Mouse (Mus musculus): Measurements from ENCODE around the gene Col15a1.

Col15a1 gene

DNA sequence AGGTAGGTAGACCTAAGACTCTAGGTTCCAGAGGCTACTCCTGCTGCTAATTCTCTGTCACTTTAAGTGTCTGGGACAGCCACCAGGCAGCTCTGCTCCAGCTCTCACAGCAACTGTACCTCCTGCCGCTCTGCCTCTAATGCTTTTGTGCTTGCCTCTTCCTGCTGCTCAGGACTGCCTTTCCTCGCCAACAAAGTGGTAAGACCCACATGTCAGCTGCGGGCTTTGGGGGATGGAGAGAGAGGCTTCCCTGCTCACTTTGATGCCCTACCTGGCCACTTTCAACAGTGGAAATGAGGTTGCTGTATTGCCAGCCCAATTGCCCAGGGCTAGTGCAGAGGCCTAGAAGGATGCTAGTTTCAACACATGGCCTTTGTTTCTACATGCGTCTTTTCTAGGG lies 80.3 kb downstream of the Col15a1 start:
- CTCF ChIA-PET = no interaction called here
- POLR2A ChIA-PET = no interaction called here

DNA sequence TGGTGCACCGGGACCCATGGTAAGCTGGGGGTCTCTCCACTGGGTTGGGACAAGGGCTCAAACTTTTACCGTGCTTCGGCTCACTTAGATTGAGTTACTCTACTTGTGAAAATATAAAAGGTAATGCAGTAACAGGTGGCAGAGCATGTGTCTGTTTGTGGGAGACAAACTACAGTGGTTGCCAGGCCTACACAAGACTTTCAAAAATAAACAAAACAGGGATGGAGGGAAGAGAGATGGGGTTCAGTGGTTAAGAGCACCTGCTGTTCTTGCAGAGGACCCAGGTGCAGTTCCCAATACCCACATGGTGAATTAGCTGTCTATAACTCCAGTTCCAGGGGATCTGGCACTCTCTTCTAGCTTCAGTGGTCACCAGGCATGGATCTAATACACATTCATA lies 81.6 kb downstream of the Col15a1 start:
- CTCF ChIA-PET = no interaction called here
- POLR2A ChIA-PET = no interaction called here

DNA sequence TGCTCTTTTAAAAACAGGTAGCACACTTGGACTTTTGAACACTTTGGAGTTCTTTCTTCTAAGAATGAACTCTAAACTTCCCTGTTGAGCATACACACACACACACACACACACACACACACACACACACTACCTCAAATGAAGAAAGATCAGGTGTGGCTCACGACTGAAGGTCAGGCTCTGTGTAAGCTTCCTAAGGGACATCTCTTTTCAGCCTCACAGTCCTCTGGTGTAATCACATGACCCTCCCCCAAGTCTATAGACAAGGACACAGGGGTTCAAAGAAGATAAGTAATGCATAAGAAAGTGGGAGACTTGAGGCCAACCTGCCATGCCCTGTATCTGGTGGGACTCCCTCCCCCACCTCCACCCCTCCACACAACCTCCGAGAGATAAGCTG lies 82.5 kb downstream of the Col15a1 start:
- ChIA-PET CTCF (no interaction called here), POLR2A (no interaction called here)

DNA sequence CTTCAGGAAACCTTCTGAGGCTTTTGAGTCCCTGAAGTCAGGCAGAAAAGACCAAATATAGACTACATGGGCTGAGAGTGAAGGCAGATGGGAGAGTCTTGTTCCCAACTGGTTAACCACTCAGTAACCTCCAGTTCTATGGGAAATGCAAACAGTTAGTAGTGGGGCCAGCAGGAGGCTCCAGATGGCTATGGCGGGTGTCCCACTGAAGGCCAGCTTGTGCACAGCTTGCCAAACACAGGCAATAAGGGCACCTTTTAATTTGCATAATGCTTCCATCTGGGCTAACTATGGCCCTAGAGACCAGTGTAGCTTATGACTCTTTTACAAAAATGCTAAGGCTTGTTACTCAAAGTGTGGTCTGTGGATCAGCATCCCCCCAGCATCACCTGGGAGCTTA lies 83.1 kb downstream of the Col15a1 start:
- CTCF ChIA-PET = no interaction called here

DNA sequence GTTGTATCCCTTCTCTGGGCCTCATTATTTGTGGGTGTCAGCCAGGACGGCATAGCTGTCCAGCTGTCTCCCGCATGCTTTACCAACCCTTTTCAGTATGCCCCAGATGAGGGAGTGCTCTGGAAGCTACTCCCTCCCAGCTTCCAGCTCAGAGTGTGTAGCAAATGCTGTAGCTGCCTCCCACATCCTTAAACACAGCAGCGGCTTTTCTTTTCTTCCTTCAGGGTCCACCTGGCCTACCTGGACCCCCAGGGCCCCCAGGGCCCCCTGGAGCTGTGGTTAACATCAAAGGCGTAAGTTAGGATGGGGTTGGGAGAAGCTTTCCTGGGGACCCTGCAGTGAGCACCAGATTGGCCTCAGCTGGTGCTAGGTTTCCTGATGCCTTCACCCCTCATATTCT lies 85.0 kb downstream of the Col15a1 start:
- POLR2A ChIA-PET = no interaction called here
- CTCF ChIA-PET = interaction anchor here in 1 of 4 experiments (1.1 kb wide), 1 partner anchor 37 kb away, joined by 3 read pairs; no protein-coding TSS in a partner anchor

More for the DNA sequence above, 83.1 kb downstream of the Col15a1 start:
- POLR2A ChIA-PET = no interaction called here

DNA sequence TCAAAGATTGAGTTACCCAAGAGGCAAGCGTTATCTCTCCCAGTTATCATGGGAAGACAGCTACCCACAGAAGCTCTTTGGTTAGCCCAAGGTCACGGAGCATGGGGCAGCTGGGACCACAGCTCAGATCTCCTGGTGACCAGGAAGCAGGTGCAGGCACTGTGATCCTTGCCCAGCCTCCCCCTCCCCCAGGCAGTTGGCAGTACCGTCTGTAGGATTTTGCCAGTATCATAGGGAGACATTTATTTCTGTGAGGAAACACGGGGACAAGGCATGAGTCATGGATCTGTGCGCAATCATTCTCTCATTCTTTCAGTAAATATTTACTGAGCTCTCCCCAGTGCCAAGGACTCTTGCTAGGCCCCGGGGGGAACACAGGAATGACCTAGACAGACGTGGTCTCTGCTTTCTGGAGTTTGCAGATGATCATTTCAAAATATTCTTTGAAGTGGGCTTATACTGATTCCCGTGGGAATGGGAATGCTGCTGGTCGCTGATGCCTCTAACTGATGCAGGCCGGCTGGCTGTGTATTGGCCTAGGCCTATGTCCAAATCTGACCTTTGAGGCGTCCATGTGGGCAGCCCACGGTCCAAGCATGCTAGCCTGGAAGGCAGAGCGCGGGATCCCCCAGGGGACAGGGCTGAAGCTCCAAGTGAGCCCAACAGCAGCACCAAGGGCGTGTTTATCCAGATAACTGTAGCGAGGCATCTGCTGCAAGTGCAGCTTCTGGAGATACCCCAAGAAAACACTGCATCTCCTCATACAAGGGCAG lies 86.0 kb downstream of the Col15a1 start:
- CTCF ChIA-PET = interaction anchor here in 2 of 4 experiments (0.5 to 1.1 kb wide), 2 partner anchors 38 to 208 kb away, joined by 3 to 4 read pairs; no protein-coding TSS in a partner anchor

DNA sequence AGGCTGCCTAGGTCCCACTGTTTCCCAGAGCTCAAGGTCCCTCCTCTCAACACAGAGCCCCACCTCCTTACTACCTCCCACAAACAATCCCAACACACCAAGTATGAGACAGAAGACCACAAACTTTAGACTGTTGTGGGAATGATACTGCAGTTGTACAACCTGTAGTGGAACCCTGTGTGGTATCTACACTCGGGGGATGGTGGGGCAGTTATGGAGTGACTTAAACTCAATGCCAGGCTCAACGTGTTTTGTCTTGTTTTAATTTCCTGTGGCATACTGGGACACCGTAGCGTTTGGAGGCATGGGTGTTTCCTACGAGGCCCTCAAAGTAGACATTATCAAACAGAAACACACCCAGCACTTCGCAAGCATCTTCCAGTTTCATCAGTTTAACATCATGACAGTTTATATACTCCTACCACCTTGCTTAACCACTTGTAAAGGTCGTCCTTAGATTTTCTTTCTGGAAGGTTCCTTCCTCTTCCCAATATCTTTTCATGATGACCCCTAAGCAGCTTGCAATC lies 86.6 kb downstream of the Col15a1 start:
- POLR2A ChIA-PET = interaction anchor here in 1 of 4 experiments (0.6 kb wide), 1 partner anchor 840 kb away, joined by 3 read pairs; no protein-coding TSS in a partner anchor

More for the DNA sequence above, 86.0 kb downstream of the Col15a1 start:
- POLR2A ChIA-PET = interaction anchor here in 1 of 4 experiments (0.6 kb wide), 1 partner anchor 839 kb away, joined by 3 read pairs; no protein-coding TSS in a partner anchor

DNA sequence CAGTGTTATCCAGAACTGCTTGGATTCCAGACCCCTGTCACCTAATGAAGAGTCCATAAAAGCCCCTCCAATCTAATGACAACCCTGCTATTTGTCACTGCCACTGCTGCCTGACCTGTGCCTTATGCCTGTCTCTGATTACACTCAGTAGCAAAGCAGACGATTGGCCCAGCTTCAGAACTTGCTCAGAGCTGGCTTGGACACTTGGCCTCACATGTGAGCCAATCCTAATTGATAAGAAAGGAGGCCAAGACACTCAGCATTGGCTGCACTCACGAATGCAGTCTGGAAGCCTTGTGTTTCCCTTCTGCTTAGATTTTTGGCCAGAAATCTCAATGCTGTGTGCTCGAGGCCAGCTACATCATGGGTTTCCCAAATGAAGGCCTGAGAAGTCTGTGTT lies 87.6 kb downstream of the Col15a1 start:
- POLR2A ChIA-PET = no interaction called here
- CTCF ChIA-PET = no interaction called here

More for the DNA sequence above, 86.6 kb downstream of the Col15a1 start:
- CTCF ChIA-PET = no interaction called here

DNA sequence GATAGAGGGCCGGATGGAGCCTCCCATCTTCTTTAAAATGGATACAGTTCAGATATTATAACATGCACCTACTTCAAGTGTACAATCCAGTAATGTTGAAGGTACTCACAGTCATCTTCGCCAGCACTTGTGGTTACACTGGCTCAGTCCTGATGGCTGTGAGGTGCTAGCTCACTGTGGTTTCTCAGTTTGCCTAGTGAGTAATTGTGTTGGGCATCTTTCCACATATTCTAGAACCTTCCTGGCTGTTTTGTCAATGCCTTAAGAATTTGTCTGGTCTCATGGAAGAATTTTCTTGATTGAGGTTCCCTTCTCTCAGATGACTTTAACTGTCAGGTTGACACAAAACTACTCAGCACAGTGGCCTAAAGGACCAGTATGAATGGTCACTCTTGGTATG lies 92.7 kb downstream of the Col15a1 start:
- ChIA-PET POLR2A (no interaction called here), CTCF (no interaction called here)

DNA sequence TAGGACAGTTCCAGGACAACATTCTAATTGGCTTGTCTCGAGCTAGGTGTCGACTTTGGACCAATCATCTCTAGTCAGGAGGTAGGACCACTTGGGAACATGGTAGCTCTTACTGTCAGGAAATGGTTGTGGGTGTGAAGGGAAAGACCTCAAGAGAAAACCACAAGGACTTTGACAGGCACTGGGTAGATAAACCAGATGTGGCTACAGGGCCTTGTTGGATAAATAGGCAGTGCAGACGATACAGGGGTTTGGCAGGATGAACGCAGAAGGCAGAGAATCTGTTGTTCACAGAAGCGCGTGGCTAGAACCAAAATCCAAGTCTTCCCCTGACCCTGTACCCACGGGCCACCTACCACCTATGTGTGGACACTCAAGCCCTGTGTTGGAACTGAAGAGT lies 94.6 kb downstream of the Col15a1 start:
- ChIA-PET POLR2A (no interaction called here), CTCF (interaction anchor here in 1 of 4 experiments (1.1 kb wide), 1 partner anchor 181 kb away, joined by 3 read pairs; no protein-coding TSS in a partner anchor)

DNA sequence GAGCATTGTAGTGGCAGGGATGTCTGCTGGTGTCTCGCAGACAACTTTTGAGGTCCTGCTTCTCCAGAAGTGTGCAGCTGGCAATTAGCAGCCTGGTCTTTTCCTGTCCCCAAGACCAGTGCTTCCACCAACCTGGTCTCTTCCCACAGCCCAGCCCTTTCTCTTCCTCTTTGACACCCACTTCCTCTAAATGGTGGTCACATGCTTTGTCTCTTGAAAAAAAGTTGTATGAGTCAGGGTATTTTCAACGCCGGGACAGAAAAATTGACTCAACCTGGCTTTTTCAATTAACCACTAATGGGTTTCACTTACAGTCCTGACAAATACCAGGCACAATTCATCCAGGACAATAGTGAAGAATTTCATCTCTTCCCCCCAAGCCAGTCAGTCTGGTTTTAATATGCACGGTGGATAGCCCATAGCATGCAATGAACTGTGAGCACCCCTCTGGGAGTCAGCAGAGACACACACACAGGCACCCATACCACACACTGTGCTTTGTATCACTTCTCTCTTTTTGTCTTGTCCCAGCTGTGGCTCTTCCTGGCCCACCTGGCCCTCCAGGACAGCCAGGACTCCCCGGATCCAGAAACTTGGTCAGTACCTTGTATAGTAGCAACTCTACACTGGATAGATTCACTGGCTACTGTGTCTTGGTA lies 95.5 kb downstream of the Col15a1 start:
- POLR2A ChIA-PET = no interaction called here

DNA sequence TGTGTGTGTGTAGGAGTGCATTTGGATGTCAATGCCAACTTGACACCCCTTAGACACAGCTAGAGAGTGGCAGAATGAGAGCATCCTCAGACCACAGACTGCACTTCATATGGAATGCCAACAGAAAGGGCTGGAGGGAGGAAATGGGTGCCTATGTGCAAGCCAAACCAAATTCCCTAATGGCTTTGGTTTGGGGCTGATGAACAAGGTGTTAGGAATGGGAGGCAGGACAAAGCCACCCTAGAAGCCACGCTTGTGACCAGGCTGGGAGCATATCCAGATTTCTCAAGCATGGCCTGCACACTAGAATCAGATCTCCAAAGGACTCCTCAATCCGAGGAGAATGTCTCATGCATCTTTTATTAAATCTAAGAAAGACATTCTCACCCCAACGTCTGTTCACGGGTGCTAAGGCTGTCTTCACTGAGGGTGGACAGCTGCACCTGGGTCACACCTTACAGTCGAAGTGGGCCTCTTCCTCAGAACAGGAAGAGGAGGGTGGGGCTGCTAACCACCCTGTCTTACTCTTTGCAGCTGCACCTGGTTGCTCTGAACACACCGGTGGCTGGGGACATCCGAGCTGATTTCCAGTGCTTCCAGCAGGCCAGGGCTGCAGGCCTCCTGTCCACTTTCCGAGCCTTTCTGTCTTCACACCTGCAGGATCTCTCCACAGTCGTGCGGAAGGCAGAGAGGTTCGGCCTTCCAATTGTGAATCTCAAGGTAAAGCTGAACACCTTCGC lies 102.1 kb downstream of the Col15a1 start:
- POLR2A ChIA-PET = no interaction called here

More for the DNA sequence above, 95.5 kb downstream of the Col15a1 start:
- CTCF ChIA-PET = no interaction called here

DNA sequence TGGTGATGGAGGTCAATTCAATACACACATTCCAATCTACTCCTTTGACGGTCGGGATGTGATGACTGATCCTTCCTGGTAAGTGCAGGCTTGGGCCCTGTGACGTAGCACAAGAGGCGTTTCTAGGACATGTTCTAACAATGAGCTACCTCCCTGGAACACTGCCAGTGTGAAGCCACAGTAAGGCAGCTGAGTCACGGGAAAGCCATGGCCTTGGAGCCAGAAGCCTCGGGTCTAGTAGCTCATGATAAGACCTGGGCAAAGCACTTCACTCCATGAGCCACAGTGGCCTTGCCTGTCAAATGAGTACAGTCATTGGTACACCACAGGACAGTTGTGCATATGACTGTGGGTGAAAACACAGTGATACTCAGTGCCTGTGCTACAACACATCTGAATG lies 102.9 kb downstream of the Col15a1 start:
- POLR2A ChIA-PET = no interaction called here
- CTCF ChIA-PET = no interaction called here

More for the DNA sequence above, 102.1 kb downstream of the Col15a1 start:
- CTCF ChIA-PET = no interaction called here

DNA sequence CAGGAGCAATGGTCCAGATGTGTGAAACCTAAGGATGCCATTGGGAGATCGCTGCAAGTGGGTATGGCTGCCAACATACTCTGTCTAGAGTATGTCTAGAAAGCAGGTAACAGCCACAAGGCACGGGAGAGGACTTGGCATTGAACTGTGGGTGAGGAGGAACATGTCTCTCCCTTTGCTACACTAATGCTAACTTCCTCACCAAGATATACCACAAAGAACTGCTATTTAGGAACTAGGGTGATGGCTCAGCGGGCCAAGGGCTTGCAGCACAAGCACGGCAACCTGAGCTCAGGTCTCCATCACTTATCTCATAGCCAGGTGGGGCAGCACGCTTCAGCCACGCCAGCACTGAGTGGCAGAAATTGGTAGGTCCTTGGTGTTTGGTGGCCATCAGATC lies 103.5 kb downstream of the Col15a1 start:
- ChIA-PET CTCF (no interaction called here), POLR2A (no interaction called here)

DNA sequence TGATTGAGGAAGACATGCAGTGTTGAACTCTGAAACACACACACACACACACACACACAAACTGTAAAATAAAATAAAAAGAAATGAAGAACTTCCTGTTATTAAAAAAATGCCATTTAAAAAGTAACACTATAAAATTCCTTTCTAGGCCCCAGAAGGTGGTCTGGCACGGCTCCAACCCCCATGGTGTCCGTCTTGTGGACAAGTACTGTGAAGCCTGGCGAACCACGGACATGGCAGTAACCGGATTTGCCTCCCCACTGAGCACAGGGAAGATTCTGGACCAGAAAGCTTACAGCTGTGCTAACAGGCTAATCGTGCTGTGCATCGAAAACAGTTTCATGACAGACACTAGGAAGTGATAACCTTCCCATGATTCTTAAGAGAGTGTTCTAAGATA lies 104.0 kb downstream of the Col15a1 start:
- ChIA-PET CTCF (no interaction called here), POLR2A (no interaction called here)

DNA sequence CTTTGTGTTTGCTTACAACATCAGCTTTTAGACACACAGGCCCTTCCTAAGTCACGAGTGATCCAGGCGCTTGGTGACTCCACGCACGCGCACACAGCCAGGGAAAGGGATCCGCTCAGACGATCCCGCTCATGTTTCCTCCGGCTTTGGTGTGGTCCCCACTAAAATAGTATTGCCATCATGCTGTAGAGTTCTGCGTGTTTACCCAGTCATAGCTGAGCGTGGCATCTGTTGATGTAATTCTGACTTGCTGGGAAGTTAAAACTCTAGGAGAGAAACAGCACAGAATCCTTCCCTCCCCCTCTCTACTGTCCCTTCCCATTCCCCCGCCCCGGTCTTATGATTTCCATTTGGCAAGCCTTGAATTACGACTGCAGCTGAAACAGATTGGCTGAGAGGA lies 104.7 kb downstream of the Col15a1 start:
- ChIA-PET CTCF (interaction anchor here in 1 of 4 experiments (0.6 kb wide), 1 partner anchor 279 kb away, joined by 4 read pairs; no protein-coding TSS in a partner anchor), POLR2A (no interaction called here)

DNA sequence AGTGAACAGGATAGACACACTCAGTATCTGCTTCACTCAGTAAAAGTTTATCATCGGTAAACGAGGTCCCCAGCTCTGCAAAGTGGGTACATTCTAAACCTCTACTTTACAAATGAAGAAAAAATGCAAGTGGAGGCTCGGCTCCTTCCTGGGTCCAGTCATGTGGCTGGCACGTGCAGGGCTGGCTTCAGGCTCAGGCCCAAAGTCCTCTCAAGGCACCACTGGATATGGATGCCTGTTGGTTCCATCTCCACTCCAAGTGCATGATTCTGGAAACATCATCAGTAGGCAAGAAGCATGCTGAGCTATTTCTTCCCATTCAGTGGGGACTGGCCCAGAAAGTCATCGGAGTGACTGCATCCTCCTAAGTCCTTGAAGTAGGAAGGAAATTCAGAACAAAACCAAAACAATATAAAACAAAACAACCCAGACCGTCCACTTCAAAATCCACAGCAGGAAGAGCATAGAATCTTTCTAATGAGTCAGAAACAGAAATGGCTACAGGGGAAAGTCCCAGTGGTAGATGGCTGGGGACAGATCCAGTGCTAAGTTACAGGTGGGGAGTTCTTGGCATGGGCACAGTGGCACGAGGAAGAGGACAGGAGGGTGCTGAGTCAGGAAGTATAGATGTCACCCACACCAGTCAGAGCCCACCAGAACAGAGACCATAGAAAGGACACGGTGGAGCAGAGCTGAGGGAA lies 105.9 kb downstream of the Col15a1 start:
- CTCF ChIA-PET = interaction anchor here in 1 of 4 experiments (0.5 kb wide), 1 partner anchor 57 kb away, joined by 3 read pairs; no protein-coding TSS in a partner anchor
- POLR2A ChIA-PET = no interaction called here

DNA sequence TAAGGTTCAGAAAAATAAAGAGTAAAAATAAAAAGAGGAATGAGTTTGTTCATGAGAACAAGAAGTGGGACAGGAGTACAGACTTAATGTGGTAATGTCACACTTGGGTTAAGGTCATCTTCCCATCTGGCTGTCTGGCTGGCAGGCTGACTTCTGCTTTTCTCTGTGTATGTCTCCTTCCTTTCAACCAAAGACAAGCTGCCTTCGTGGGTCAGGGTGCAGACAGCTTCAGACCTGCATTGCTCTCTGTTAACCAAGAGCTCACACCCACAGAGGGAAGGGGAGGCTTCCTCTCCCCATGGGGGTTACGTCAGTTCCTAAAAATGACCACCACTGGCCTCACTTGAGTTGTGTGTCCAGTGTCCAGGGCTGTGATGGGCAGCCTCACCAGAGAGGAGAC lies 107.5 kb downstream of the Col15a1 start:
- ChIA-PET POLR2A (no interaction called here), CTCF (interaction anchor here in 2 of 4 experiments (0.5 to 0.7 kb wide), 2 partner anchors 64 to 205 kb away, joined by 3 read pairs; no protein-coding TSS in a partner anchor)

DNA sequence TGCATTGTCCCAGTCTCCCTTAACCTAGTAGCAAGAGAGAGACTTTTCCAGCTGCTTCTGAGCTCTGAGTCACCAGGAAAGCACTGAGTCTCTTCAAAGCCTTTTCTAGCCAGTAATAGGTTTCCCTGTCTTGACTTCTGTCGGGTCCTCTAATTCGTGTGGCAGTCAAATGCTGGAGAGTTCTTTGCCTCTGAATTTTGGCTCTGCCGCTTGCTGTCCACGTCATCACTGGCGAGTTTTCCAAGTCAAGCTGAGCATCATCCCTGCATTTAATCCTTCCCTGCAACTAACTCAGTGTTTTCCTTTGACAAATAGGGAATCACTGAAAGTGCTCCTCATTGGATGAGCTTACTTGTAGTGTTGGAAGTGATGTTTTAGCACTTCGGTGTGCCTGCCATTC lies 108.5 kb downstream of the Col15a1 start:
- POLR2A ChIA-PET = no interaction called here
- CTCF ChIA-PET = no interaction called here

Data from embryonic stem cell, embryonic (primary cell).